Mouse (Mus musculus) limb, embryonic 14.5 days (tissue): ENCODE results near the gene Stk10. TPM values are rescaled to one million over a fixed set of nuclear protein-coding genes. Genes with fewer than 3 reads are reported as not detected.

Experiments used
- ATAC-seq: fragments of 200-750 bp; cut with Nextera tagmentation; 2 replicates; pipeline ENCODE4 v1.8.0; 2017; ENCODE audit warnings: low read depth, moderate number of reproducible peaks, moderate TSS enrichment; ENCODE audit not compliant: low FRiP score
- DNase-seq: peaks from one replicate; pipeline ENCODE4 v3.0.0-alpha.2; 2015; ENCODE audit warnings: low spot score
- H3K27ac ChIP-seq: fragments of 300-500 bp; sonication (generic); replicated peaks from 2 replicates; pipeline ENCODE4 v1.5.1; 2014; ENCODE audit warnings: low read depth, mild to moderate bottlenecking, low read length, moderate library complexity, mixed read lengths
- H3K27me3 ChIP-seq: fragments of 300-500 bp; sonication (generic); 2 replicates; pipeline ENCODE4 v1.6.1; 2014; ENCODE audit warnings: low read length, mixed read lengths; ENCODE audit not compliant: control insufficient read depth, insufficient read depth
- H3K36me3 ChIP-seq: fragments of 300-500 bp; sonication (generic); 2 replicates; pipeline ENCODE4 v1.6.1; 2014; ENCODE audit warnings: mild to moderate bottlenecking, low read length, moderate library complexity, mixed read lengths; ENCODE audit not compliant: control insufficient read depth, insufficient read depth
- H3K4me1 ChIP-seq: fragments of 300-500 bp; sonication (generic); 2 replicates; pipeline ENCODE4 v1.6.1; 2014; ENCODE audit warnings: antibody characterized with exemption, low read length, mixed read lengths; ENCODE audit not compliant: control insufficient read depth, insufficient read depth
- H3K4me2 ChIP-seq: fragments of 300-500 bp; sonication (generic); replicated peaks from 2 replicates; pipeline ENCODE4 v1.6.1; 2014; ENCODE audit warnings: low read depth, mild to moderate bottlenecking, low read length, moderate library complexity; ENCODE audit not compliant: severe bottlenecking
- H3K4me3 ChIP-seq: fragments of 300-500 bp; sonication (generic); replicated peaks from 2 replicates; pipeline ENCODE4 v1.5.1; 2014; ENCODE audit warnings: low read length
- H3K9ac ChIP-seq: fragments of 300-500 bp; sonication (generic); 2 replicates; pipeline ENCODE4 v1.6.1; 2014; ENCODE audit warnings: mild to moderate bottlenecking, low read depth, low read length, moderate library complexity; ENCODE audit not compliant: severe bottlenecking
- H3K9me3 ChIP-seq: fragments of 300-500 bp; sonication (generic); 2 replicates; pipeline ENCODE4 v1.6.1; 2016; ENCODE audit warnings: low read length; ENCODE audit not compliant: control insufficient read depth
- POLR2A ChIP-seq: fragments of 200-500 bp; IDR thresholded peaks from 2 replicates; pipeline ENCODE4 v1.8.0; 2012; ENCODE audit warnings: inconsistent platforms, mild to moderate bottlenecking, moderate library complexity, borderline replicate concordance; ENCODE audit not compliant: insufficient read depth, insufficient read length; ENCODE audit errors: extremely low read depth
- WGBS: fragments of 180-500 bp; shearing (Covaris S2); extraction: QIAGEN DNeasy Blood & Tissue Kit; methylation state at CpG from one replicate; pipeline ENCODE4 v1.1.7; 2014; 5-methylcytosine and 5-hydroxymethylcytosine counted together
- polyA plus RNA-seq, 2 experiments: library from polyadenylated mRNA; depleted of rRNA in 1 of 2; stranded (reverse) in 1 of 2; unstranded in 1 of 2; fragments of >200 nt; fragmentation: Nextera tagmentation in 1 of 2; extraction: Ambion mirVana in 1 of 2; gene quantifications; 2 replicates each; pipeline versions ENCODE4 v1.2.1 to v1.2.3; 2012 to 2014

Stk10 gene
- polyA plus RNA-seq (2012; rRNA removed) (7.1 and 8.3 TPM in 2 replicates), polyA plus RNA-seq (2014; fragmentation: Nextera tagmentation; extraction: Ambion mirVana) (1.9 and 2.5 TPM in 2 replicates)

DNA sequence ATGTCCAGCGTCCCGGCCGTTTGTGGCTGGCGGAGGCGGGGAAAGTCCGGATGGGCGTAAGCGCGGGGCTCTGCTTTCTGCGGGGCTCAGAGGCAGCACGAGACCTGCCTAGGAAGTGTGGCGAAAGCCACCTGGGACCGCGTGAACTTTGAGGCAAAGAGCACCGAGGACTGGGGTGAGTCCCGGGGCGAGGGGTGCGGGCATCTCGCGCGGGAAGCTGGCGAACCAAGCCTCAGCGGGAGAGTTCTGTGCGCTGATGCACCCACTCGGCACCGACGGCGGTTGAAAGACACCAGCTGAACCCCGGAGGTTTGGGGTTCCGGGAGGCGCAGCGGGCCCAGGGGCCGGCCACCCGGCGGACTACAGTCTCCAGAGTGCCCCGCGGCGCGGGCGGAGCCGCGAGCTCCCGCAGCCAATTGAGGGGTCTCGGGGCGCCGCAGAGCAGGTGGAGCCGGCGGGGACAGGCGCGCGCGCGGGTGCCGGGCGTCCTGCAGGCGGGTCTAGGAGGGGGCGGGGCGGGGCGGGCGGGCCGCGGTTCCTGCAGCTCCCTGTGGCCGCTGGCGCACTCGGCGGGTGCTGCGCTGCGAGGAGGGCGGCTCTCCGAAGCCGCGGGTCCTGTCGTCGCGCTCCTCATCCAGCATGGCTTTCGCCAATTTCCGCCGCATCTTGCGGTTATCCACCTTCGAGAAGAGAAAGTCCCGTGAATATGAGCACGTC, at the start of gene Stk10:
Gene Stk10 (plus strand): TSS at position 541 of the 717 bp plus-strand sequence.
- Histone ChIP-seq H3K4me1 (0 out of 2 replicates have a peak, but pooled peaks cover 3% of the 10 kb centered on the region), H3K9me3 (no peaks in the 10 kb centered on the region), H3K9ac (peak within 1 kb of the TSS; percentile 71), H3K4me2 (peak within 1 kb of the TSS; percentile 100), H3K27me3 (no peaks in the 10 kb centered on the region), H3K36me3 (no peaks in the 10 kb centered on the region), H3K27ac (no peak within 1 kb of the TSS), H3K4me3 (peak within 1 kb of the TSS; percentile 68)
- WGBS, result under 1% methylated on average over 46 of the region's 82 CpGs
- ATAC-seq (peak; percentile 92), DNase-seq (peak; percentile 88)
- TF ChIP-seq POLR2A, result peak; percentile 67; the same call in 1 of the 2 replicates

DNA sequence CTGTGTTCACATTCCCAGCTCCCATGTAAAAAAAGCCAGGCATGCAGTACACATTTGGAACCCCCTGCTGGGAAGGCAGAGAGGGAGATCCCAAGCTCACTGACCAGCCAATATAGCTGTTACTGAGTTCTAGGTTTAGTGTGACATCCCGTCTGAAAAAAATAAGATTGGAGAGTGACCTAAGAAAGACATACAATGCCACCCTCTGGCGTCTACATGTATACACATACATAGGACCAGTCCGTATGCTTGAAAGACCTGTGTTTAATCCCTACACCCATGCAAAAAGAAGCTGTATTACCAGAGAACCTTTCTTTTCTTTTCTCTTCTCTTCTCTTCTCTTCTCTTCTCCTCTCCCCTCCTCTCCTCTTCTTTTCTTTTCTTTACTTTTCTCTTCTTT, 47.8 kb upstream of the Stk10 start:
- DNase-seq, result no peak
- no peak overlapping the region for H3K4me2 ChIP-seq
- TF ChIP-seq POLR2A, result no peak
- no peak overlapping the region for H3K27ac ChIP-seq
- H3K4me1 ChIP-seq, result peaks cover 7% of the 10 kb centered on the region
- no peaks in the 10 kb centered on the region for H3K9me3 ChIP-seq
- no peak overlapping the region for H3K4me3 ChIP-seq
- no peak for ATAC-seq
- 66% methylated on average over 3 of the region's 3 CpGs for whole genome bisulfite sequencing
- H3K36me3 ChIP-seq, result no peaks in the 10 kb centered on the region
- no peak overlapping the region for H3K9ac ChIP-seq
- no peaks in the 10 kb centered on the region for H3K27me3 ChIP-seq

DNA sequence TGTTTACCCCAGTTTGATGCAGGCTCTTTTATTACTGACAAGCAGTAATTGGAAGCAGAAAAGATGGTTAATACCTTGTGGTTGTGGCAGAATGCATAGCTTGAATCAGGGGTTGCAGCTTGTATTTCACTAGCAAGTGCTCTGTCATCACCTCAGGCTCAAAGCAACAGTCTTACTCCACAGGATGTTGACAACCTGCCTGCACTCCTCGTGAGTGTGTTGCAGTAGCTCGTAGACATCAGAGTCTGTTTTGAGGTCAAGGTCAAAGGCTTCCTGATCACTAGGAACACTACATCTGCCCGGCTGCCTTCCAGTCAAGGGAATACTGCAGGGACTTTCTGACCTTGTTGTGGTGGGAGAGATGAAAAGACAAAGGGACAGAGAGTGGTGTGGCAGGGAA, 46.5 kb upstream of the Stk10 start:
- WGBS, result 34% methylated on average over 3 of the region's 3 CpGs
- no peak for DNase-seq

DNA sequence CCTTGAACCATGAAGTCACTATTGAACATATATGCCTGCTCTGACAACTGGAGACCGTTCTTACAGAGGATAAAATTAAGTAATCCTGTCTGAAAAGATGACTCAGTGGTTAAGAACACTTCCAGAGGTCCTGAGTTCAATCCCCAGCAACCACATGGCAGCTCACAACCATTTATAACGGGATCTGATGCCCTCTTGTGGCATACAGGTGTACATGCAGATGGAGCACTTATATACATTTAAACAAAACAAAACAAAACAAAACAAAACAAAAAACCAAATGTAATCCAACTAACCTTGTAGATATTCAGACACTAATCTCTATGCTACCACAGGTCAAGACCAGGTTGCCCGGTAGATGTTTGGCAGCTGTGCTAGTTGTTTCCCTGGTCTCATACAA, 45.6 kb upstream of the Stk10 start:
- DNase-seq, result no peak
- 90% methylated on average over 3 of the region's 3 CpGs for WGBS
- Histone ChIP-seq H3K27ac (no peak overlapping the region), H3K4me3 (no peak overlapping the region), H3K9ac (no peak overlapping the region), H3K36me3 (no peaks in the 10 kb centered on the region), H3K4me1 (peaks cover 7% of the 10 kb centered on the region), H3K27me3 (no peaks in the 10 kb centered on the region), H3K4me2 (no peak overlapping the region), H3K9me3 (no peaks in the 10 kb centered on the region)
- no peak for TF ChIP-seq POLR2A
- ATAC-seq, result no peak

More for the DNA sequence above, 46.5 kb upstream of the Stk10 start:
- H3K4me2 ChIP-seq, result no peak overlapping the region
- H3K4me3 ChIP-seq, result no peak overlapping the region
- no peak overlapping the region for H3K27ac ChIP-seq
- H3K27me3 ChIP-seq, result no peaks in the 10 kb centered on the region
- peaks cover 7% of the 10 kb centered on the region for H3K4me1 ChIP-seq
- H3K9ac ChIP-seq, result no peak overlapping the region
- no peaks in the 10 kb centered on the region for H3K36me3 ChIP-seq
- no peak for ATAC-seq
- TF ChIP-seq POLR2A, result no peak
- H3K9me3 ChIP-seq, result no peaks in the 10 kb centered on the region

DNA sequence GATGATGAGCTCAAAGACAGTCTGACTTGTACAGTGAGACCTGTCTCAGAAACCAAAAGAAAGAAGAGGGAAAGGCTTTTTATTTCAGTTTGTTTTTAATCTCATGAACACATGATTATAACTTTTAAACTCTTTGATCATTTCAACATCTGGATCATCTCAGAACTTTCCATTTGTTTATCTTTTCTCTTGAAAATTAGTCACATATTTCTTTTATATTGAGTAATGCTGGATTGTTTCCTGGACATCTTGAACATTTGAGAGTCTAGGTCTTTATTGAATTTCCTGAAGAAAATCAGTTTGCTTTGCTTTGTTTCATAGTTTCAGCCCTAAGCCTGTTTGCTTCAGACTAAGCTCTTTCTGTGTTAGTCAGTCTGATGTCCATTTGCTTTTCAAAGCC, 44.8 kb upstream of the Stk10 start:
- no peak for DNase-seq
- peak overlapping the region; percentile 20; the same call in 1 of the 2 replicates for H3K27ac ChIP-seq

More for the DNA sequence above, 44.8 kb upstream of the Stk10 start:
- TF ChIP-seq POLR2A, result no peak
- no peak for ATAC-seq
- Histone ChIP-seq H3K4me2 (no peak overlapping the region), H3K9ac (no peak overlapping the region), H3K27me3 (no peaks in the 10 kb centered on the region), H3K4me1 (peaks cover 10% of the 10 kb centered on the region), H3K9me3 (no peaks in the 10 kb centered on the region), H3K36me3 (no peaks in the 10 kb centered on the region), H3K4me3 (no peak overlapping the region)
